In the genomic region with DNA sequence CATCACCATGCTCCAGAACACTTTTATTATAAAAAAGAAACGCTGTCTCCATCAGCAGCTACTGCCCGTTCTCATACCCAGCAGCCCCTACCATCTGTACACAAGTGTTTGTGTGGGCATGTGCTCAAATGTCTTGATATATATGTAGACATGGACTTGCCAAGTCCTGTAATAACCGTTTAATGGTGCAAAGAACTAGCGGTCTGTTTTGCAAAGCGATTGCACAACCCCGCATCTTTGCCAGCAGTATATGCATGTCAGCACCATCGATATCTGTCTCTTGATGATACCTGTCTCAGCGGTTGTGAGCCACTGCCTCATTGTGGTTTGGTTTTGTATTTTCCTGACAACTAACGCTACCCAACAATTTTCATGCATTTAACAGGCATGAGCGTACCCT, we compare ENCODE assay signal across 27 mouse cellular contexts. TPM values are rescaled to one million over a fixed set of nuclear protein-coding genes. Genes with fewer than 3 reads are reported as not detected.
DNase-seq lines count a peak whose midpoint lies in the region; ATAC-seq and TF ChIP-seq lines count a peak whose summit lies in the region.
"Had no signal": no experiment of that assay in that cellular context is flagged by ENCODE, and none has a peak within 500 bp of the region (broad histone marks: within the 10 kb centered on the region; RNA-seq: fewer than 3 reads in every experiment).

No protein-coding gene starts in this region.

- no peak overlapping the region for H3K4me3 ChIP-seq in forebrain, postnatal 0 days (ENCODE audit: low read depth, low read length)
- no peak overlapping the region for H3K4me3 ChIP-seq in forebrain, embryonic 15.5 days
- H3K4me3 ChIP-seq: limb, embryonic 13.5 days; lung, embryonic 15.5 days; myocyte; neural tube, embryonic 12.5 days had no signal

- no peak for ATAC-seq in forebrain, postnatal 0 days
- no peak for ATAC-seq in forebrain, embryonic 15.5 days (replicated peaks)
- ATAC-seq: forebrain, embryonic 14.5 days; intestine, postnatal 0 days; midbrain, embryonic 16.5 days had no signal

- DNase-seq in forebrain, postnatal 0 days: no peak
- DNase-seq in layer of hippocampus, adult 9-11 months: peak; percentile 71
- no peak for DNase-seq in layer of hippocampus, postnatal 14 days (ENCODE audit: low spot score in 2 of 2)
- peak; percentile 20 for DNase-seq in 416B (ENCODE audit: low read depth)
- peak; percentile 3 for DNase-seq in fat pad, adult 2 months (ENCODE audit: extremely low read depth, low read depth, low spot score)
- DNase-seq in cerebellum, adult 18-20 months: no peak
- DNase-seq: adrenal gland, postnatal 36 days; cerebellum, adult 9-10 months; cerebellum, postnatal 36 days; gastrocnemius, postnatal 10 days; heart, postnatal 4 days; kidney, postnatal 14 days; right cerebral cortex, adult 18-20 months; thymus, postnatal 4 days had no signal

- no peak overlapping the region for H3K9ac ChIP-seq in forebrain, postnatal 0 days
- H3K9ac ChIP-seq in forebrain, embryonic 15.5 days (replicated peaks): no peak overlapping the region
- H3K9ac ChIP-seq: hindbrain, embryonic 14.5 days; limb, embryonic 13.5 days; lung, embryonic 15.5 days; neural tube, embryonic 12.5 days had no signal

- TF ChIP-seq CTCF in forebrain, postnatal 0 days (IDR thresholded peaks at IDR 0.05; ENCODE audit: low read depth): 0 out of 2 replicates have a peak, but pooled peaks have one; percentile 9

- no peaks in the 10 kb centered on the region for H3K4me1 ChIP-seq in forebrain, postnatal 0 days (ENCODE audit: insufficient read depth)
- H3K4me1 ChIP-seq in forebrain, embryonic 15.5 days: no peaks in the 10 kb centered on the region
- H3K4me1 ChIP-seq: limb, embryonic 13.5 days; neural tube, embryonic 12.5 days had no signal

- no peaks in the 10 kb centered on the region for H3K36me3 ChIP-seq in forebrain, postnatal 0 days (ENCODE audit: insufficient read depth)
- H3K36me3 ChIP-seq in forebrain, embryonic 15.5 days: no peaks in the 10 kb centered on the region
- H3K36me3 ChIP-seq: limb, embryonic 13.5 days; lung, embryonic 15.5 days; neural tube, embryonic 12.5 days had no signal

- H3K4me2 ChIP-seq in forebrain, postnatal 0 days (ENCODE audit: low read depth): no peak overlapping the region
- no peak overlapping the region for H3K4me2 ChIP-seq in forebrain, embryonic 15.5 days (replicated peaks)
- H3K4me2 ChIP-seq: heart, embryonic 11.5 days; hindbrain, embryonic 14.5 days; limb, embryonic 13.5 days; liver, embryonic 11.5 days; lung, embryonic 15.5 days; midbrain, embryonic 11.5 days; neural tube, embryonic 12.5 days had no signal

- 79% methylated on average over 10 of the region's 10 CpGs for WGBS in forebrain, postnatal 0 days
- WGBS in forebrain, embryonic 15.5 days: 81% methylated on average over 10 of the region's 10 CpGs

- no peaks in the 10 kb centered on the region for H3K9me3 ChIP-seq in forebrain, postnatal 0 days (ENCODE audit: low read length)
- H3K9me3 ChIP-seq in forebrain, embryonic 15.5 days: no peaks in the 10 kb centered on the region
- H3K9me3 ChIP-seq: limb, embryonic 13.5 days; lung, embryonic 15.5 days; neural tube, embryonic 12.5 days had no signal

- H3K27ac ChIP-seq in forebrain, postnatal 0 days (ENCODE audit: low read depth, low read length): no peak overlapping the region
- no peak overlapping the region for H3K27ac ChIP-seq in forebrain, embryonic 15.5 days (replicated peaks)
- H3K27ac ChIP-seq: hindbrain, embryonic 14.5 days; limb, embryonic 13.5 days; lung, embryonic 15.5 days; neural tube, embryonic 12.5 days had no signal

- no peaks in the 10 kb centered on the region for H3K27me3 ChIP-seq in forebrain, postnatal 0 days (ENCODE audit: insufficient read depth, low read length)
- H3K27me3 ChIP-seq in forebrain, embryonic 15.5 days: no peaks in the 10 kb centered on the region
- H3K27me3 ChIP-seq: limb, embryonic 13.5 days; lung, embryonic 15.5 days; neural tube, embryonic 12.5 days had no signal

RNA-seq across cellular contexts. Expression of a gene that starts 44.0 kb away (rescaled TPM):
- total RNA-seq in forebrain, postnatal 0 days (2014; rRNA removed): 25.2 and 25.4 TPM in 2 replicates
- 9.1 and 13.1 TPM in 2 replicates for polyA plus RNA-seq in forebrain, postnatal 0 days (2015; fragmentation: Nextera tagmentation; extraction: Ambion mirVana)
- polyA plus RNA-seq in forebrain, embryonic 15.5 days (2015; fragmentation: Nextera tagmentation; extraction: Ambion mirVana): 3.7 and 4.1 TPM in 2 replicates
- total RNA-seq in layer of hippocampus, postnatal 14 days (2021): 100 to 1,000 TPM; 128 to 131 TPM
- total RNA-seq: granulocyte monocyte progenitor cell, adult 5-6 weeks had no signal

Comparison
In these comparisons a context has a peak if more than half of its experiments do, and no peak if none do; other contexts are left out.
1. DNase-seq: peak in layer of hippocampus, adult 9-11 months (single experiment), 416B (single experiment) and fat pad, adult 2 months (single experiment); none in forebrain, postnatal 0 days (single experiment), layer of hippocampus, postnatal 14 days (0 of 2) and cerebellum, adult 18-20 months (0 of 2).